Mouse (Mus musculus) limb, embryonic 10.5 days (tissue): ENCODE data around the gene Igf1. TPM values are rescaled to one million over a fixed set of nuclear protein-coding genes. Genes with fewer than 3 reads are reported as not detected.

ENCODE experiments used
- DNase-seq: peaks from one replicate; pipeline ENCODE4 v3.0.0-alpha.2; 2017; ENCODE audit warnings: low spot score
- H3K27ac ChIP-seq: fragments of 300-500 bp; sonication (generic); 2 replicates; pipeline ENCODE4 v1.5.1; 2016; ENCODE audit warnings: mild to moderate bottlenecking
- H3K27me3 ChIP-seq: fragments of 300-500 bp; sonication (generic); 2 replicates; pipeline ENCODE4 v1.6.1; 2016; ENCODE audit warnings: low read depth, mild to moderate bottlenecking; ENCODE audit not compliant: poor library complexity, severe bottlenecking
- H3K36me3 ChIP-seq: fragments of 300-500 bp; sonication (generic); 2 replicates; pipeline ENCODE4 v1.6.1; 2016; ENCODE audit warnings: mild to moderate bottlenecking, moderate library complexity
- H3K4me1 ChIP-seq: fragments of 300-500 bp; sonication (generic); 2 replicates; pipeline ENCODE4 v1.6.1; 2016
- H3K4me3 ChIP-seq: fragments of 300-500 bp; sonication (generic); 2 replicates; pipeline ENCODE4 v1.5.1; 2016; ENCODE audit warnings: mild to moderate bottlenecking, moderate library complexity
- H3K9me3 ChIP-seq: fragments of 300-500 bp; sonication (generic); replicated peaks from 2 replicates; pipeline ENCODE4 v1.6.1; 2016; ENCODE audit warnings: mild to moderate bottlenecking
- WGBS: fragments of 180-500 bp; shearing (Covaris S2); methylation state at CpG from one replicate; pipeline ENCODE4 v1.1.7; 2016; 5-methylcytosine and 5-hydroxymethylcytosine counted together
- polyA plus RNA-seq: library from polyadenylated mRNA; unstranded; fragments of >200 nt; fragmentation: Nextera tagmentation; extraction: Ambion mirVana; gene quantifications from 2 replicates; pipeline ENCODE4 v1.2.1, GENCODE M21; 2016

Igf1 gene
- polyA plus RNA-seq, 1 experiment from 2014 or later, result 58.7 TPM

DNA sequence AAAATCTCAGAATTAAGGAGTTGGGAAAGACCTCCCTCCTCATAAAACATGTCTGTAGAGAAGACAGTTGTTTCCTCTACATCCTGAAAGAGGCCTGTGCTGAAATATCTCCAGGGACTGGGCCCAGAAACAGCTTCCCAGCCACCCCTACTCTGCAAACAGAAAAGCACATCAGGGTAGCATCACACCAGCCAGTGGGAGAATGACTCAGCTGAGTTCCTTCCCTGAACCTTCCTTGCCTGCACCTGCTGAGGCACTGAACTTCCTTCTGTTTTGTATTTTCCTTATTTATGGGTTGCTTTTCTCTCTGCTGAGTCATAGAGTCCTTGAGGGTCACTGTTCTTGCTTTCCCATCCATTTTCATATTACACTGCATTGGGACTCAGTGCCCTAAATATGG lies 31.8 kb downstream of the Igf1 start:
- Histone ChIP-seq H3K4me3 (no peak overlapping the region), H3K9me3 (no peaks in the 10 kb centered on the region; the same call in 1 of the 2 replicates), H3K36me3 (0 out of 2 replicates have a peak, but pooled peaks cover 7% of the 10 kb centered on the region), H3K27me3 (no peaks in the 10 kb centered on the region), H3K4me1 (no peaks in the 10 kb centered on the region), H3K27ac (no peak overlapping the region)
- no peak for DNase-seq

DNA sequence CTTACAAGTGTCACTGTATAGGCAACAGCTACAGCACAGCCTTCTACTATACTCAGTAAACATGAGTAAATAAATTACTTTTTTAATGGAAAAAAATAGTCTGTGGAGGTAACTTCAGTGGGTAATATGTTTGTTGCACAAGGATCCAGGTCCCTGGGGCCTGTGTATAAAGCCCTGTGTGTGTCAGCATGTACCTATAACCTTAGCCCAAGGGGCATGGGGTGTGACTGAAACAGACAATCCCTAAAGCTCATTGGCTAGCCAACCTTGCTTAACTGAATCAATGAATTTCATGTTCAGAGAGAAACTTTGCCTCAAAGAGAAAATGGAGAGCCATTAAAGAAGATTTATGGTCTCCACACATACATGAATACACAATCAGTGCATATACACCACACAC lies 34.2 kb downstream of the Igf1 start:
- Histone ChIP-seq H3K36me3 (0 out of 2 replicates have a peak, but pooled peaks cover 7% of the 10 kb centered on the region), H3K9me3 (no peaks in the 10 kb centered on the region; the same call in 1 of the 2 replicates), H3K27ac (no peak overlapping the region)

DNA sequence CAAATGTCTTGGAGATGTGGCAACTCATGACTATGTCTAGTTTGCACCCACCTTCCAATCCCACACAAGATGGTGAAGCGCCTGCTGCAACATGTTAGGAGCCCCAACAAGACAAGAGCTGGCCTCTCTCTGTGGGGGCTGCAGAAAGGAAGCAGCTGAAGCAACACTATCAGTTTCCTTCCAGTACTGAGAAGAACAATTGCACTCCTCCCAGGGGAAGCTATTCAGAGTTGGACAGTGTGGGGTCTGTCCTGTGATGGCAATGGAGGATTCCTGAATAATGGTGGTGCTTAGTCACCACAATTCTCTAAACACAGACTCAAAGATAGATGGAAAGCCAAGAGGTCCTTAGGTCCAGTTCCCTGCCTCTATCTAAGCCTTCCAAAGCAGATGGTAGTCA lies 35.2 kb downstream of the Igf1 start:
- H3K4me3 ChIP-seq, result no peak overlapping the region
- no peaks in the 10 kb centered on the region; the same call in 1 of the 2 replicates for H3K9me3 ChIP-seq
- peaks cover 29% of the 10 kb centered on the region for H3K4me1 ChIP-seq
- 0 out of 2 replicates have a peak, but pooled peaks cover 7% of the 10 kb centered on the region for H3K36me3 ChIP-seq
- WGBS, result 90% methylated on average over 1 of the region's 1 CpGs
- H3K27me3 ChIP-seq, result no peaks in the 10 kb centered on the region
- DNase-seq, result no peak
- H3K27ac ChIP-seq, result no peak overlapping the region

More for the DNA sequence above, 34.2 kb downstream of the Igf1 start:
- Histone ChIP-seq H3K4me1 (peaks cover 19% of the 10 kb centered on the region), H3K27me3 (no peaks in the 10 kb centered on the region), H3K4me3 (no peak overlapping the region)
- DNase-seq, result no peak

DNA sequence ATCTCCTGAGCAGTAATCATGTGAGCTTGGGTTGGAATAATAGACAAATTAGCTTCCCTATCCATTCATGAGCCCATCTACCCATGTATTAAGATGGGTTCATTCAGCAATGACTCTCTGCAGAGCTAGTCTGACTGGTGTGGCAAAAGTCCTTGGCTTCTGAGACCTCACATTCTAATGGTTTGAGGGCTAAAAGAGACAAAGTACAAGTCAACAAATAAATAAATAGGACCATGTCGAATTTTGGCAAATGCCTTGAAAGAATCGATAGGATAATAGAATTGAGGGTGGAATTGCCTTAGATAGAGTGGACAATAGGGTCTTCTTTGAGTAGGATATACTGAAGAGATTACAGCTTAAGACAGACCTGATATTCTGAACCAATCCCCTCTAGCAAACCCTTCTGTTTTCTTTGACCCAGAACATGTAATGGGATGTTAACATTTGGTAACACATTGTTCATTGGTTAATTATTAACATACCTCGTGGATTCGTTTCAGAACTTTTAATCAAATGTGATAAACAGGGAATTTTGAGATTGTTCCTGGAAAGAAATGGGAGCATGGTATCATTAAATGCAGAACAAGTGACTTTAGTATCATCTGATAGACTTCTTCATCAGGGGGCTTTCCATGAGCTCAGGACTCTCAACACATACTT lies 36.5 kb downstream of the Igf1 start:
- H3K27ac ChIP-seq, result no peak overlapping the region
- 0 out of 2 replicates have a peak, but pooled peaks cover 7% of the 10 kb centered on the region for H3K36me3 ChIP-seq
- WGBS, result 83% methylated on average over 4 of the region's 4 CpGs

DNA sequence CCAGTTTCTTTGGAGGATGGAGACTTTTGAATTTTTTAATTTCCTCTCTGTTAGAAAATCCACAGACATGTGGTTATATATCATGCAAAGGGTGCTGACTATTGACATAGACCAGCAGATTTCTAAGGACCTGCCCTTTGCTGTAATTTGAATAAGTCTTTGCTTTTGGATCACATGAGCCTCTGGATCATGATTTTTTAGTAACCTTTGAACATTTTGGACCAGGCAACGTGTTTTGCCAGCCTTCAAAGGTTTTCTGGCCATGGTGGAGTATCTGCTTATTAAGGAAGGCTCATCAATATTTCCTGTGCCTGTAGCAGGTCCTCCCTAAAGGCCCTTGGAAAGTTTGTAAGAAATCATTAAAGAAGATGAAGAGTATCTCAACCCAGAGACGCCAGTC lies 37.3 kb downstream of the Igf1 start:
- WGBS, result 79% methylated on average over 2 of the region's 2 CpGs
- Histone ChIP-seq H3K27ac (0 out of 2 replicates have a peak overlapping the region, but pooled peaks have one; percentile 68), H3K9me3 (no peaks in the 10 kb centered on the region; the same call in 1 of the 2 replicates), H3K27me3 (no peaks in the 10 kb centered on the region), H3K4me3 (no peak overlapping the region), H3K36me3 (0 out of 2 replicates have a peak, but pooled peaks cover 5% of the 10 kb centered on the region), H3K4me1 (peaks cover 36% of the 10 kb centered on the region)
- no peak for DNase-seq

More for the DNA sequence above, 36.5 kb downstream of the Igf1 start:
- Histone ChIP-seq H3K27me3 (no peaks in the 10 kb centered on the region), H3K4me1 (peaks cover 36% of the 10 kb centered on the region), H3K4me3 (no peak overlapping the region), H3K9me3 (no peaks in the 10 kb centered on the region; the same call in 1 of the 2 replicates)
- no peak for DNase-seq

DNA sequence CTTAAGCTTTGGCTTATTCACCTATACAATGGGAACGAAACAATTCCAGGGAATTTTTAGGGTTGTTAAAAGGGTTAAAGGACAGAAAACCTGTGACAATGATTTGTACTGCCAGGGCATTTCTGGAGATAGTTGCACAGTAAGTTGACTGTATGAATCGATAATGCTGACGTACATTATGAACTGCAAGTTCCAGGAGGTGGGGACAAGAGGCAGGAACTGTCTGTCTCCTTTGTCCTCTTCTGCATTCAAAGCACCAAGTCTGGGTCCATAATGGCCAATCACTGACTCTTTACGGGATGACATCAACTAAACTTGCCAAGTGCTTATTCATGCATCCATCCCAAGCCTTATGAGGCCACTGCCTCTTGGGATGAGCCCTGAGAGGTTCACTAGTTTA lies 39.3 kb downstream of the Igf1 start:
- Histone ChIP-seq H3K9me3 (no peaks in the 10 kb centered on the region), H3K27me3 (no peaks in the 10 kb centered on the region), H3K4me1 (peaks cover 46% of the 10 kb centered on the region), H3K4me3 (no peak overlapping the region), H3K36me3 (0 out of 2 replicates have a peak, but pooled peaks cover under 1% of the 10 kb centered on the region), H3K27ac (peak overlapping the region; percentile 75)
- 94% methylated on average over 4 of the region's 4 CpGs for WGBS
- DNase-seq, result no peak

DNA sequence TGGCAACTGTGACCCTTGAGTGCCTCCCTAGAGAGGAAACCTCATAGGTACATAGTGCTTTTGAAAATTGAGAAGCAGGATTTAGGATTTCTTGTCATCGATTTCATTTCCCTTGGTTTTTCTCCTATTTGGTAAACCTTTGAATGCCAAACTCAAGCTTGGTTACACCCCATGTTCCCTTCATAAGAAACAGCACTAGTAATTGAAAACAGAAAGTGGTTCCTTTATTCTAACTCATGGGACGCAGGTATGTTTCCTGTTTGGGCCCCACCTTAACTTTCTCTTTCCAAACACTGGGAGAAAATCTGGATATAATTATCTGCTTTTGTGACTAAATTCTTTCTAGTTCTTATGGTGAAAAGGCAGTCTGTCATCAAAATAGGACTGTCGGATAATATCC lies 40.8 kb downstream of the Igf1 start:
- Histone ChIP-seq H3K36me3 (no peaks in the 10 kb centered on the region), H3K27me3 (no peaks in the 10 kb centered on the region), H3K9me3 (no peaks in the 10 kb centered on the region), H3K4me1 (peaks cover 49% of the 10 kb centered on the region), H3K4me3 (no peak overlapping the region), H3K27ac (peak overlapping the region; percentile 75)
- DNase-seq, result no peak
- 46% methylated on average over 3 of the region's 3 CpGs for WGBS

DNA sequence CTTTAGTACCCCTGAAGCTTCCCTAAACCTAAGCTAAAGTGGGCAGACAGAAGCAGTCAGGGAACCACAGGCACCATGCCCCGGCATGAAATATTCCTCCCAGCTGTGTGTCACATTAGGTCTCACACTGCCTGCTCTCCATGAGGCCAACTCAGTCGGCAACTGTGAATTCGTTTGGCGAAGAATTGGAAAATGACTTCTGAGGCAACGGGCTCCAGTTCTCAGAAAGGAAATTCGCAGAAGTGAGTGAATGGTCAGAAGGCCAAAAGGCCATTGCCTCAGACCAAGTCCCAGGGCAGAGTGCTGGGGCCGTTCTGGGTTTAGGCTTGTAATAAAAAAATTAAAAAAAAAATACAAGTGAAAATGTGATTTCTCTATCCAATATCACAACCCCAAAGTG lies 43.9 kb downstream of the Igf1 start:
- WGBS, result 67% methylated on average over 7 of the region's 7 CpGs
- Histone ChIP-seq H3K4me1 (peaks cover 49% of the 10 kb centered on the region), H3K4me3 (no peak overlapping the region), H3K27ac (peak overlapping the region; percentile 21; the same call in 1 of the 2 replicates), H3K27me3 (no peaks in the 10 kb centered on the region), H3K36me3 (no peaks in the 10 kb centered on the region), H3K9me3 (no peaks in the 10 kb centered on the region)
- no peak for DNase-seq

DNA sequence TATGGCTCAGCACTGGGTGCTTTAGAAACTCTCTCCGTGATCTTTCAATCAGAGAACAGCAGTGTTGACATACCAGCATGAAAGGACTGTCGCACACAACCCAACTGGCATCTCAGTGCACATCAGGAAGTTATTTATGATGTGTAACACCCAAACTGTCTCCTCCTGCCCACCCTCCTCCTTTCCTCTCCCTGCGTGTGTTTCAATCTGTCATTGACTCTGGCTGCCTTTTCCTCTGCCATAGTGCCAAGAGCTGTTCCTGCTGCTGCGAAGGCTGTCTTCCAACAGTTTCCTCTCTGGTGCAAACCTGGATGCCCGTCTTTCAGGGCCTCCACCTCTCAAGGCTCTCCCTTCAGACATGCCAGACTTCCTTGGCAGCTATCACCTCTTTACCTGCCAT lies 46.3 kb downstream of the Igf1 start:
- 45% methylated on average over 5 of the region's 5 CpGs for WGBS
- Histone ChIP-seq H3K27me3 (no peaks in the 10 kb centered on the region), H3K27ac (peak overlapping the region; percentile 61), H3K36me3 (no peaks in the 10 kb centered on the region), H3K4me3 (no peak overlapping the region), H3K4me1 (peaks cover 28% of the 10 kb centered on the region), H3K9me3 (no peaks in the 10 kb centered on the region)
- no peak for DNase-seq

DNA sequence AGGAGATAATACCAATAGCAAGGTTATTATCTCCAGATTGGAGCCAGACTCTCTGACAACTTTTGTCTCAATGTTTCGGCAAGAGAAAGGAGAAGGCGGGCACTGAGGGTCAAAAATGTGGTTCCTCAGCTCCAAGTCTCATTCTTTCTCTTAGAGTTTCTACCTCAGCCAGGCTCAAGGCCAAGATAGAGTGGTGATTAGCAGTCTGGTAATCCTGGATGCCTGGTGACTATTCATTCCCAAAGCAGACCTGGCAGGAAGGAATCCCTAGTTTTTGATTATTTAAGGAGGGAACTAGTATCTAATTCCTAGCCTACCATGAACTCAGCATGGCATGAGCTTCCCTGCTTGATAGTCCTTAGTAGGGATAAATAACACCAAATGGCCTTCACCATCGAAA lies 47.0 kb downstream of the Igf1 start:
- no peak for DNase-seq
- no peaks in the 10 kb centered on the region for H3K36me3 ChIP-seq
- no peaks in the 10 kb centered on the region for H3K9me3 ChIP-seq
- H3K27ac ChIP-seq, result no peak overlapping the region
- WGBS, result 84% methylated on average over 3 of the region's 3 CpGs
- H3K27me3 ChIP-seq, result no peaks in the 10 kb centered on the region
- peaks cover 28% of the 10 kb centered on the region for H3K4me1 ChIP-seq
- H3K4me3 ChIP-seq, result no peak overlapping the region

DNA sequence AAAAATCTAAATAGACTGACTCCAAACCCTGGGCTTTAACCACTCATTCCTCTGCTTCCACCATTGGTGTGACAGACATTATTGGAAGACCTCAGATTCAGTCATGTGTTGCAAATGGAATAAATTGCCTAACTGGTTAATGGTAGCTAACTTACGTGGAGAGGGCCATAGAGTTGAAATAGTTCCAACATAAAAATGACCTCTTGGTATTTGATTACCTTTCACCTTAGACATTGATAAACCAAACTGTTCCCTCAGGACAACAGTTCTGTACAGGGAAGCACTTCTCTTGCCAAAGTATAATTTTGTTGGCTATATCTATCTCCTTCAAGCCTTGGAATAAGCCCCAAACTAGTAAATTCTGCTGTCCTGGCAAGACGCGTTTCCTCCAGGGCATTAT lies 48.1 kb downstream of the Igf1 start:
- H3K27ac ChIP-seq, result no peak overlapping the region
- H3K4me3 ChIP-seq, result no peak overlapping the region
- peaks cover 28% of the 10 kb centered on the region for H3K4me1 ChIP-seq
- no peaks in the 10 kb centered on the region for H3K9me3 ChIP-seq
- no peaks in the 10 kb centered on the region for H3K36me3 ChIP-seq
- no peak for DNase-seq
- 78% methylated on average over 3 of the region's 3 CpGs for WGBS
- H3K27me3 ChIP-seq, result no peaks in the 10 kb centered on the region

DNA sequence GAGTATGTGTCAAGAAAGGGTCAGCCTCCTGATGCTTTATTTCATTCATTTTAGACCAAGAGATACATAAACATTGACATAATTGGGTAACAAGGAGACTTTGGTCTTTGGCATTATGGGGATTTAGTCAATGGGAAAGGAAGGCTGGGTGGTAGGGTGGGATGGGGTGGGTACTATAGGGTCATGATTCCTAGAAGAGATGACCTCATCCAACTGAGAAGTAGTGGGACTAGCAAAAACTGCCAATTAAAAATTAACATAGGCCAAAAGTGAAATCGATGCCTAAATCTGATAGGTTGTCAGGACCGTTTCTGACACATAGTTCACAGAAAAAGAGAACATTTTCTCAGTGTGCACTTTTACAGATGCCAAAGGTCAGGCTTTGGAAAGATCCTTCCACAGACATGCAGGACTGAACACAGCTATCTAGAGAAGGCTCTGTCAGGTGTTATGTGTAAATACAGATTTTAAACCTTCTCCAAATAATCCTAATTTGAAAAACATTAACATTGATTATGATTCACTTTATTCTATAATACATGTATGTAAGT lies 48.8 kb downstream of the Igf1 start:
- Histone ChIP-seq H3K36me3 (no peaks in the 10 kb centered on the region), H3K4me3 (no peak overlapping the region), H3K4me1 (peaks cover 28% of the 10 kb centered on the region), H3K27me3 (no peaks in the 10 kb centered on the region), H3K9me3 (no peaks in the 10 kb centered on the region), H3K27ac (no peak overlapping the region)
- DNase-seq, result no peak
- 86% methylated on average over 2 of the region's 2 CpGs for WGBS

DNA sequence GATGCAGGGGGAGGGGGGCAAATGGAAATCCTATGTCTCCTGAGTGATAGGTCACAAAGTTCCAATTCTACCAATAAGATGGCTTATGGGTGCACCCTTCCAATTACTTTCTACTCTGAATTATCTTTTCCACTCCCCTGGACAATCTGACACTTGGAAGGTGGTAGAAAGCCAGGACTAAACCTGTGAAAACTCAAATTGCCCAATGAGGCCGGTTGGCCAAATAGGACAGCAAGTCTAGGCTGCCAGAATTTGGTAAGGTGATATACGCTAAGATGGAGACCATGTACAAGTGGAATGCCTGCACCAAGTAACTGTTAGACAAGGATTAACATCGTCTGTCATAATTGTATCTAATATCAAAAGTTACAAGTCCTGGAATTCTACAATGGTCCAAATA lies 55.8 kb downstream of the Igf1 start:
- 93% methylated on average over 3 of the region's 3 CpGs for WGBS
- Histone ChIP-seq H3K4me1 (peaks cover 5% of the 10 kb centered on the region), H3K27me3 (no peaks in the 10 kb centered on the region), H3K9me3 (no peaks in the 10 kb centered on the region), H3K27ac (no peak overlapping the region), H3K4me3 (no peak overlapping the region), H3K36me3 (peaks cover 3% of the 10 kb centered on the region; the same call in 1 of the 2 replicates)
- DNase-seq, result no peak
